Mouse (Mus musculus) olfactory bulb, adult 2 months (tissue): ENCODE results near the gene Kif14. TPM values are rescaled to one million over a fixed set of nuclear protein-coding genes. Genes with fewer than 3 reads are reported as not detected.
"Not testable (repeated sequence)": the region's sequence is repeated elsewhere in the genome, so short reads cannot be mapped to it uniquely, and the experiment has no call there.

ENCODE experiments used
- H3K27ac ChIP-seq: fragments of 200-500 bp; 2 replicates; pipeline ENCODE4 v1.5.1; 2012; ENCODE audit warnings: low read depth, low read length; ENCODE audit not compliant: insufficient read depth
- H3K4me1 ChIP-seq: fragments of 200-500 bp; 2 replicates; pipeline ENCODE4 v1.6.1; 2012; ENCODE audit warnings: low read length; ENCODE audit not compliant: control insufficient read depth, insufficient read depth
- H3K4me3 ChIP-seq: fragments of 200-500 bp; 2 replicates; pipeline ENCODE4 v1.5.1; 2012; ENCODE audit warnings: mild to moderate bottlenecking, low read depth, low read length, moderate library complexity; ENCODE audit not compliant: insufficient read depth
- CTCF ChIP-seq: fragments of 200-500 bp; IDR thresholded peaks from 2 replicates; pipeline ENCODE4 v1.5.1; 2012; ENCODE audit warnings: low read depth, mild to moderate bottlenecking, low read length, moderate library complexity; ENCODE audit not compliant: insufficient read depth
- POLR2A ChIP-seq: fragments of 200-500 bp; IDR thresholded peaks from 2 replicates; pipeline ENCODE4 v1.6.1; 2012; ENCODE audit warnings: mild to moderate bottlenecking, low read depth, low read length, moderate library complexity; ENCODE audit not compliant: insufficient read depth
- WGBS: fragments of 180-500 bp; shearing (Covaris S2); methylation state at CpG from one replicate; pipeline ENCODE4 v1.1.7; 2018; 5-methylcytosine and 5-hydroxymethylcytosine counted together
- polyA plus RNA-seq: library from polyadenylated mRNA; stranded (reverse); fragments of >200 nt; gene quantifications from 2 replicates; pipeline ENCODE4 v1.2.4, GENCODE M21; 2012; ENCODE audit warnings: low replicate concordance; ENCODE audit not compliant: missing spikeins, insufficient read depth, insufficient read length

Kif14 gene
- polyA plus RNA-seq, 1 experiment: not detected

DNA sequence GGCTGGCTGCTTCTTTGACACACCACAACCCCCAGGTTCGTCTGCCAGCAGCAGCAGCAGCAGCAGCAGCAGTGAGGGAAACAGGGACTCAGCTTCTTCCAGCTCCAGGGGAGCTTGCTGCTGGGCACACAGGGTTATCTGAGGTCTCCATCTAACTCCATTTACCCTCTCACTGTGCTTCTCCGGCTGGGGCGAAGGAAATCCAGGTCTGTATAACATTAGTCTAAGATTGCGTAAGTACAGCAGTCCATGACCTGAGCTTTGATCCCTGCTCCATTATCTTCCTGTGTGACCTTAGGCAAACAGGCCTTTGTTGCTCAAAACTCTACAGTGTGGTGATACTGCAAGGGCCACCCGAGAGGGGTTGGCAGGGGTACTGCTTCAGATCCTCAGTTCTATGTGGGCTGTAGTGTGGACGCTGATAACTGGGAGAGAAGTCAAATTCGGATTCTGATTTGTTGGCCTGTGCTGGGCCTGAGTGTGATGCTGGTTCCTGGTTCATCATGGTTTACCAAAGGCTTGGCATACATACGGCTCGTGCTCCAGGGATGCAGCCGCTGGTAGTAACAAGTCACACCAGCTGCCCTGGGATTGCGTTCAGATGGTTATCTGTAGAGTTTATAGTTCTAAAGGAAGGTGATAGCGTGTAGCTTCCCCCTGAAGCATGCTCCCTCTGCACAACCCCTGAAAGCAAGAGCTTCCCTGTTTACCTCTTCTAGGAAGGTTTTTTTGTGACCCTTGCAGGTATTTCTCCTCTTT, 75.7 kb downstream of the Kif14 start:
- 80% methylated on average over 12 of the region's 12 CpGs for WGBS
- H3K4me3 ChIP-seq: no peak overlapping the region
- TF ChIP-seq POLR2A (no peak), CTCF (no peak)
- H3K4me1 ChIP-seq: peaks cover 4% of the 10 kb centered on the region
- no peak overlapping the region for H3K27ac ChIP-seq

DNA sequence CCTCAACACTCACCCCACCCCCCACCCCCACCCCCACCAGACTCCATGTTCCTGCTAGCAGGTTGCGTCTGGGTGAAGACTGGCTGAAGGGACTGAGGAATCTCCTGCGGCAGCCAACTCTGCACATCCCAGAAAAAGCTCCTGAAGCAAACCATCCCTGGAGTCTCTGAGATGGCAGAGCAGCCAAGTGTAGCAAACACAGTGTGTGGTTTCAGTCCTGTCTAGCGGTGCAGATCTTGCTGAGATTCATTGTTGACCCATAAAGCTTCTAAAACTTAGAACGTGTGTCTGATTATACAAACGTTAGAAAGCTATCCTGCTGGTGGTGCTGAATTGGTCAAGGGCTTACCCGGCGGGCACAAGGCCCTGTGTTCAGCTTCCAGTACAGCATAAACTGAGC, 77.8 kb downstream of the Kif14 start:
- Histone ChIP-seq H3K4me3 (no peak overlapping the region), H3K27ac (no peak overlapping the region), H3K4me1 (peaks cover 4% of the 10 kb centered on the region)
- TF ChIP-seq CTCF (no peak), POLR2A (no peak)
- 60% methylated on average over 7 of the region's 7 CpGs for WGBS

DNA sequence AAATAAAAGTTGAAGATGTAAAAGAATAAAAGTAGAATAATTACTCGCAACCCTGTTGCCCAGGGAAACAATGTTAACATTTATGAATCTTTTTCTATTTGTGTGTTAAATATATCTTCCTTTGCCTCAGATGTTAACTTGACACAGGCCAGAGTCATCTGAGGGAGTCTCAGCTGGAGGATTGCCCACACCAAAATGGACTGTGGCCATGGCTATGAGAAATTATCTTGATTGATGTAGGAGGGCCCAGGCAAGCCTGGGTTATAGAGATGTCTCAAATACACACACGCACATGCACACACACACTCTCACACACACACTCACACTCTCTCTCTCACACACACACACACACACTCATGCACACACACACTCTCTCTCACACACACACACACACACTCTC, 80.9 kb downstream of the Kif14 start:
- no peak overlapping the region for H3K27ac ChIP-seq
- no peak for TF ChIP-seq CTCF
- TF ChIP-seq POLR2A: no peak
- 99% methylated on average over 2 of the region's 2 CpGs for WGBS
- H3K4me1 ChIP-seq: no peaks in the 10 kb centered on the region; the same call in 1 of the 2 replicates
- no peak overlapping the region for H3K4me3 ChIP-seq

DNA sequence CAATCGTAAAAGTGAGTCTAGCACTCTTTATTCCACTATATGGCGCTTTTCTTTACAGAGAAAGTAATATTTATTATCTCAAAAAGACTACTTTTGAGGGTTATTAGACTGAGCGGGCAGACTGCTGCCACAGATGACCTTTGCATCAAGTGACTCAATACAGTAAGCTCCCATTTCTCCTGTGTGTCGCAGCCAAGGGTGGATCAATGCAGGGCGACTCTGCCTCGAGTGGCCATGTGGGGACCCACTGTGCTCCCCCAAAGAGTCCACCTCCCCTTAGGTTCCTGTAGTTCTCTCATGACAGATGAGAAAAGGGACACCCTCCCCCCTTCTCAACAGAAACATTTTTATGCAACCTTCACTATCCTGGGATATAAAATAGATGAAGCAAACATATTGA, 84.1 kb downstream of the Kif14 start:
- 97% methylated on average over 6 of the region's 6 CpGs for WGBS
- H3K27ac ChIP-seq: no peak overlapping the region
- no peak for TF ChIP-seq POLR2A
- TF ChIP-seq CTCF: no peak

DNA sequence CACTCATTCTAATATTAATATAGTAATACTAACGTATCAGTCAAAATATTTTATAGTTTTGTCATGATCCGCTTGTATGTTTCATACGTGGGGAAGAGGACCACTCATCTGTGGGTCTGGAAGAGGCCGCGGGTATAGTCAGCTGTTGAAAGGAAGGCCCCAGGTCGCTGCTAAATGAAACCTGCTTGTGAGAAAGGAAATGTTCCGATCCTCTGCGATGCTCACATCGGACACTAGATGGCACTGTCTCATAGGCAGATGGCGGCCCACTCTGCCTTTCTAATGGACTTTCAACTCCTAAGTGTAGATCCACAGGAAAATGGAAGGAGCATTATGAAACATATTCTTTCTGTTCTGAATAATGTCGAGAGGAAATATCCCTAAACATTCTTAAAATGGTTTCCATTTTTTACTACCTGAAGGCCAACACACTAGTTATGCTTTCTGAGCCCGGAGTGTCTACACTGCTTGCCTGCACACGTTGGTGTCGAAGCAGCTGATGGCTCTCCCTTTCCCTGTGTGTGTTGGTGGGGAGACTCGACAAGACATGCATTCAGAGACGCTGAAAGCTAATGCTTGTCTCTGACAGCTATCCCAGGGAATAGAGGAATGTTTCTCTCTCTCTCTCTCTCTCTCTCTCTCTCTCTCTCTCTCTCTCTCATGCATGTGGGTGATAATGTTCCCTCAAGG, 84.9 kb downstream of the Kif14 start:
- Histone ChIP-seq H3K4me1 (no peaks in the 10 kb centered on the region; the same call in 1 of the 2 replicates), H3K27ac (no peak overlapping the region), H3K4me3 (no peak overlapping the region)
- TF ChIP-seq POLR2A (no peak), CTCF (peak; percentile 45; the same call in 1 of the 2 replicates)
- WGBS: 21% methylated on average over 16 of the region's 16 CpGs

More for the DNA sequence above, 84.1 kb downstream of the Kif14 start:
- Histone ChIP-seq H3K4me3 (no peak overlapping the region), H3K4me1 (no peaks in the 10 kb centered on the region; the same call in 1 of the 2 replicates)

DNA sequence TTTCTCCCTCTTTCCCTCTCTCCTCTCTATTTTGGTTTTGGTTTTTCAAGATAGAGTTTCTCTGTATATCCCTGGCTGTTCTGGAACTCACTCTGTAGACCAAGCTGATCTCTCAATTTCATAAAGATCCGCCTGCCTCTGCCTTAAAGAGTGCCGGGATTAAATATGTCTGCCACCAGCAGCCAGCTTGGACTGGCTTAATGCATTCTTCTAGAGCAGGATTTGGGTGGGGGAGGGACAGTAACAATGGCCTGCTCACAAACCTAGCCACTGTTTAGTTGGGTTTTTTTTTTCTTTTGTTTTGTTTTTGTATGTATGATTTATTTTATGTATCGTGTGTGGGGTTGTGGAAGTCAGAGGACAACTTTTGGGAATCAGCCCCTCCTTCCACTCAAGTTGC, 88.5 kb downstream of the Kif14 start:
- H3K27ac ChIP-seq: no peak overlapping the region
- no peaks in the 10 kb centered on the region; the same call in 1 of the 2 replicates for H3K4me1 ChIP-seq
- no peak for TF ChIP-seq CTCF
- no peak for TF ChIP-seq POLR2A
- no peak overlapping the region for H3K4me3 ChIP-seq
- 88% methylated on average over 3 of the region's 3 CpGs for WGBS

DNA sequence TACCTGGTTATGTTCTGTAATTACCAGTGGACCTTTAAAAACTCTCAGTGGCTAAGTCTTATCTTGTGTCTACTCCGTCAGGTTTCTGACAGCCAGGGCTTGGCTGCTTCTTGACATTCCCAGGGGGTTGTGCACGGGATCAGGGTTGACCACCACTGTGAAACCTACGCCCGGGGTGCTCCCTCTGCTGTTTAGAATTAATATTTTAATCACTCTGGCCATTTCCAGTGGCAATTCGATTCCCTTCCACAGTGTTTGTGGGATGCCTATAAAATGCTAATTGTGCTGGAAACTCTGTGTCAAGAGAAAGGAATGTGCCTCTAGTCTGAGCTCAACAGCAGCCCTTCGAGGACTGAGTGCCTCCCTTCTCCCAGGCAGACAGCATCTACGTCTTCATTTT, 89.7 kb downstream of the Kif14 start:
- Histone ChIP-seq H3K4me1 (no peaks in the 10 kb centered on the region; the same call in 1 of the 2 replicates), H3K27ac (no peak overlapping the region), H3K4me3 (no peak overlapping the region)
- WGBS: 32% methylated on average over 7 of the region's 7 CpGs
- no peak for TF ChIP-seq CTCF
- no peak for TF ChIP-seq POLR2A

DNA sequence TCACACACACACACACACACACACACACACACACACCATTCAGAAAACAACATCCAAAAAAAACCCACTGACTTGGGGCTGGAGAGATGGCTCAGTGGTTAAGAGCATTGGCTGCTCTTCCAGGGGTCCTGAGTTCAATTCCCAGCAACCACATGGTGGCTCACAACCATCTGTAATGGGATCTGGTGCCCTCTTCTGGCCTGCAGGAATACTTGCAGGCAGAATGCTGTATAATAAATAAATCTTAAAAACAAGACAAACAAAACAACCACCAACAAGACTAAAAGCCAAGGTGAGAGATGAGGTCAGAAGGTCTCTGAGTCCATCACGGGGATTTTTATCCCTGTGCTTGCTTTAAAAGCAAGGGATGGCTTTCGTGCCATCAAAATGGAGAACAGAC, 90.5 kb downstream of the Kif14 start:
- WGBS: 97% methylated on average over 2 of the region's 2 CpGs
- H3K4me3 ChIP-seq, H3K27ac ChIP-seq: not testable (repeated sequence)

DNA sequence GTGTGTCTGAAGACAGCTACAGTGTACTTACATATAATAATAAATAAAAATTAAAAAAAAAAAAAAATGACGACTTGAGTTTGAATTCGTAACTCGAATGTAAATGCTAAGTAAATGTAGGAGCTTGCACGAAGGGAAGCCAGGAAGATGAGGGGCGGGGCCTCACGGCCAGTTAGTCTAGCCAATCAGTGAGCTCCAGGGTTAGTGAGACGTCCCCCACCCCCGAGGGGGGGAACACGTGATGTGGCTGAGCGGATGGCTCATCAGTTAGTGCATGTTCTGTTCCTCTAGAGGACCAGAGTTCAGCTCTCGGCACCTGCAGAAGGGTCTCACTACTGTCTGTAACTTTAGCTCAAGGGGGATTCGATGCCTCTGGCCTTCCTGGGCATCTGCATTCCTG, 91.3 kb downstream of the Kif14 start:
- no peaks in the 10 kb centered on the region for H3K4me1 ChIP-seq
- H3K4me3 ChIP-seq: no peak overlapping the region
- 93% methylated on average over 12 of the region's 12 CpGs for WGBS
- no peak overlapping the region for H3K27ac ChIP-seq
- TF ChIP-seq CTCF (no peak), POLR2A (no peak)

More for the DNA sequence above, 90.5 kb downstream of the Kif14 start:
- H3K4me1 ChIP-seq: not testable (repeated sequence)

DNA sequence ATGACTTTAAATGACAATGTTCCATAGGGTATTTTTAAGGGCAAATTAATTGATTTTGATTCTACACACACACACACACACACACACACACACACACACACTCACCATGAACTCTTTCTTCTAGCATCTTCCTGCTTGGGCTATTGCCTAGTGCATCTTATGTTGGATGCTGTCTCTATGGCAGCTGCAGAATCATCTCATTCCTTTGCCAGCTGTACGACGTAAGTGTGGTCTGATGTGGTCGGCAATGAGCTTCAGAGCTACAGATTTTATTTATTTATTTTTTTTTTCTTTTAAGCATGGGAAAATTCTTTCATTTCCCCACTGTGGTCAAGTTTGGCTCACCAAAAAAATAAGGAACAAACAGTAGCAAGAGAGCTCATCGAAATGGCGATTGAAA, 92.6 kb downstream of the Kif14 start:
- Histone ChIP-seq H3K4me3 (no peak overlapping the region), H3K27ac (no peak overlapping the region), H3K4me1 (no peaks in the 10 kb centered on the region)
- no peak for TF ChIP-seq CTCF
- no peak for TF ChIP-seq POLR2A
- WGBS: 63% methylated on average over 5 of the region's 5 CpGs
